Mouse (Mus musculus): ENCODE data around the gene Srbd1. TPM values are rescaled to one million over a fixed set of nuclear protein-coding genes. Genes with fewer than 3 reads are reported as not detected.
A peak's percentile ranks its signal among the peaks of the same experiment; 100 is the strongest.

Srbd1 gene
- total RNA-seq, 4 experiments from 2014 or later: 12.3 to 15.3 (median 13.9) TPM

GRCm38 (mm10) chr17:86144537-86145078 is 367 bp downstream of the Srbd1 start:
- no peak for DNase-seq (ENCODE audit: low spot score in 2 of 2)

- DNase-seq (ENCODE audit: low spot score in 2 of 2): no peak
Measured at GRCm38 (mm10) chr17:86135835-86136234, 9.1 kb downstream of the Srbd1 start.

- DNase-seq (ENCODE audit: low spot score in 2 of 2): no peak
Measured at GRCm38 (mm10) chr17:86134461-86134860, 10.5 kb downstream of the Srbd1 start.

- no peak for DNase-seq (ENCODE audit: low spot score in 2 of 2)
Measured at GRCm38 (mm10) chr17:86132534-86132933, 12.4 kb downstream of the Srbd1 start.

GRCm38 (mm10) chr17:86128198-86128597 is 16.8 kb downstream of the Srbd1 start:
- DNase-seq (ENCODE audit: low spot score in 2 of 2): no peak

GRCm38 (mm10) chr17:86125908-86126307 is 19.1 kb downstream of the Srbd1 start:
- DNase-seq (ENCODE audit: low spot score in 2 of 2): no peak

- DNase-seq (ENCODE audit: low spot score in 2 of 2): no peak
Measured at GRCm38 (mm10) chr17:86123146-86123545, 21.8 kb downstream of the Srbd1 start.

GRCm38 (mm10) chr17:86096875-86097274 is 48.1 kb downstream of the Srbd1 start:
- DNase-seq (ENCODE audit: low spot score in 2 of 2): no peak

GRCm38 (mm10) chr17:86093124-86093523 is 51.9 kb downstream of the Srbd1 start:
- no peak for DNase-seq (ENCODE audit: low spot score in 2 of 2)

GRCm38 (mm10) chr17:86091631-86092030 is 53.3 kb downstream of the Srbd1 start:
- DNase-seq (ENCODE audit: low spot score in 2 of 2): no peak

GRCm38 (mm10) chr17:86089893-86090588 is 54.9 kb downstream of the Srbd1 start:
- DNase-seq (ENCODE audit: low spot score in 2 of 2): no peak

- DNase-seq (ENCODE audit: low spot score in 2 of 2): no peak
Measured at GRCm38 (mm10) chr17:86087922-86088321, 57.1 kb downstream of the Srbd1 start.

- DNase-seq (ENCODE audit: low spot score in 2 of 2): no peak
Measured at GRCm38 (mm10) chr17:86086191-86086590, 58.8 kb downstream of the Srbd1 start.

- DNase-seq (ENCODE audit: low spot score in 2 of 2): no peak
Measured at GRCm38 (mm10) chr17:86083207-86083606, 61.8 kb downstream of the Srbd1 start.

- no peak for DNase-seq (ENCODE audit: low spot score in 2 of 2)
Measured at GRCm38 (mm10) chr17:86078060-86078459, 66.9 kb downstream of the Srbd1 start.

GRCm38 (mm10) chr17:86067444-86067843 is 77.5 kb downstream of the Srbd1 start:
- DNase-seq (ENCODE audit: low spot score in 2 of 2): no peak

- no peak for DNase-seq (ENCODE audit: low spot score in 2 of 2)
Measured at GRCm38 (mm10) chr17:86065833-86066232, 79.1 kb downstream of the Srbd1 start.

GRCm38 (mm10) chr17:86063461-86063860 is 81.5 kb downstream of the Srbd1 start:
- DNase-seq (ENCODE audit: low spot score in 2 of 2): peak; percentile 10 to 20

GRCm38 (mm10) chr17:86060911-86061310 is 84.1 kb downstream of the Srbd1 start:
- DNase-seq (ENCODE audit: low spot score in 2 of 2): no peak

GRCm38 (mm10) chr17:86040221-86040984 is 104.6 kb downstream of the Srbd1 start:
- no peak for DNase-seq (ENCODE audit: low spot score in 2 of 2)

GRCm38 (mm10) chr17:86039741-86040140 is 105.2 kb downstream of the Srbd1 start:
- DNase-seq (ENCODE audit: low spot score in 2 of 2): no peak

- DNase-seq (ENCODE audit: low spot score in 2 of 2): no peak
Measured at GRCm38 (mm10) chr17:86038211-86038648, 106.7 kb downstream of the Srbd1 start.

All from left cerebral cortex, adult 8-10 months (tissue).